Mouse (Mus musculus): Measurements from ENCODE around the gene Cmtm5. TPM values are rescaled to one million over a fixed set of nuclear protein-coding genes. Genes with fewer than 3 reads are reported as not detected.
A peak's percentile ranks its signal among the peaks of the same experiment; 100 is the strongest.
"Not testable (repeated sequence)": the region's sequence is repeated elsewhere in the genome, so short reads cannot be mapped to it uniquely, and the experiment has no call there.

The Cmtm5 gene
- total and polyA plus RNA-seq, 2 experiments: not detected

- DNase-seq (ENCODE audit: extremely low read depth, low read depth, low spot score): no peak
- TF ChIP-seq POLR2A (IDR thresholded peaks at IDR 0.05; ENCODE audit: extremely low read depth, insufficient read depth, low read length) (no peak), CTCF (IDR thresholded peaks at IDR 0.05; ENCODE audit: low read depth, low read length) (no peak)
- no peaks in the 10 kb centered on the region for H3K4me1 ChIP-seq (ENCODE audit: control insufficient read depth, insufficient read depth, low read length)
- 56% methylated on average over 15 of the region's 15 CpGs for WGBS
- H3K27me3 ChIP-seq (ENCODE audit: control insufficient read depth, insufficient read depth, low read length): no peaks in the 10 kb centered on the region
- H3K27ac ChIP-seq (replicated peaks; ENCODE audit: insufficient read depth, low read depth, low read length): no peak overlapping the region
- no peak overlapping the region for H3K9ac ChIP-seq (ENCODE audit: low read depth, low read length)
- no peaks in the 10 kb centered on the region for H3K36me3 ChIP-seq (ENCODE audit: control insufficient read depth, insufficient read depth, low read length)
- H3K79me2 ChIP-seq (ENCODE audit: control insufficient read depth, insufficient read depth, low read length): no peaks in the 10 kb centered on the region
- H3K4me3 ChIP-seq (ENCODE audit: insufficient read depth, low read depth, low read length): no peak overlapping the region
Observed at GRCm38 (mm10) chr14:54965044-54965443, 29.0 kb downstream of the Cmtm5 start.

- Histone ChIP-seq H3K36me3 (ENCODE audit: control insufficient read depth, insufficient read depth, low read length) (no peaks in the 10 kb centered on the region), H3K4me1 (ENCODE audit: control insufficient read depth, insufficient read depth, low read length) (no peaks in the 10 kb centered on the region), H3K9ac (ENCODE audit: low read depth, low read length) (no peak overlapping the region), H3K27ac (replicated peaks; ENCODE audit: insufficient read depth, low read depth, low read length) (no peak overlapping the region), H3K79me2 (ENCODE audit: control insufficient read depth, insufficient read depth, low read length) (no peaks in the 10 kb centered on the region), H3K4me3 (ENCODE audit: insufficient read depth, low read depth, low read length) (no peak overlapping the region), H3K27me3 (ENCODE audit: control insufficient read depth, insufficient read depth, low read length) (no peaks in the 10 kb centered on the region)
- 57% methylated on average over 6 of the region's 6 CpGs for WGBS
- TF ChIP-seq POLR2A (IDR thresholded peaks at IDR 0.05; ENCODE audit: extremely low read depth, insufficient read depth, low read length): no peak
- TF ChIP-seq CTCF (IDR thresholded peaks at IDR 0.05; ENCODE audit: low read depth, low read length): no peak
- DNase-seq (ENCODE audit: extremely low read depth, low read depth, low spot score): no peak
Observed at GRCm38 (mm10) chr14:54965631-54966030, 29.6 kb downstream of the Cmtm5 start.

GRCm38 (mm10) chr14:54966320-54966977 is 30.4 kb downstream of the Cmtm5 start, which contains the start of gene Myh6:
Gene Myh6 (minus strand): TSS chr14:54966927.
- no peaks in the 10 kb centered on the region for H3K4me1 ChIP-seq (ENCODE audit: control insufficient read depth, insufficient read depth, low read length)
- no peaks in the 10 kb centered on the region for H3K36me3 ChIP-seq (ENCODE audit: control insufficient read depth, insufficient read depth, low read length)
- H3K27me3 ChIP-seq (ENCODE audit: control insufficient read depth, insufficient read depth, low read length): no peaks in the 10 kb centered on the region
- H3K27ac ChIP-seq (replicated peaks; ENCODE audit: insufficient read depth, low read depth, low read length): no peak within 1 kb of the TSS
- no peak within 1 kb of the TSS for H3K9ac ChIP-seq (ENCODE audit: low read depth, low read length)
- no peak within 1 kb of the TSS for H3K4me3 ChIP-seq (ENCODE audit: insufficient read depth, low read depth, low read length)
- TF ChIP-seq POLR2A (IDR thresholded peaks at IDR 0.05; ENCODE audit: extremely low read depth, insufficient read depth, low read length): no peak
- TF ChIP-seq CTCF (IDR thresholded peaks at IDR 0.05; ENCODE audit: low read depth, low read length): no peak
- 71% methylated on average over 7 of the region's 7 CpGs for WGBS
- no peak for DNase-seq (ENCODE audit: extremely low read depth, low read depth, low spot score)
- no peaks in the 10 kb centered on the region for H3K79me2 ChIP-seq (ENCODE audit: control insufficient read depth, insufficient read depth, low read length)

GRCm38 (mm10) chr14:54967874-54968273 is 31.8 kb downstream of the Cmtm5 start:
- no peaks in the 10 kb centered on the region for H3K27me3 ChIP-seq (ENCODE audit: control insufficient read depth, insufficient read depth, low read length)
- no peaks in the 10 kb centered on the region for H3K4me1 ChIP-seq (ENCODE audit: control insufficient read depth, insufficient read depth, low read length)
- H3K36me3 ChIP-seq (ENCODE audit: control insufficient read depth, insufficient read depth, low read length): no peaks in the 10 kb centered on the region
- no peak overlapping the region for H3K4me3 ChIP-seq (ENCODE audit: insufficient read depth, low read depth, low read length)
- TF ChIP-seq POLR2A (IDR thresholded peaks at IDR 0.05; ENCODE audit: extremely low read depth, insufficient read depth, low read length) (no peak), CTCF (IDR thresholded peaks at IDR 0.05; ENCODE audit: low read depth, low read length) (no peak)
- H3K9ac ChIP-seq (ENCODE audit: low read depth, low read length): no peak overlapping the region
- WGBS: 91% methylated on average over 3 of the region's 3 CpGs
- no peaks in the 10 kb centered on the region for H3K79me2 ChIP-seq (ENCODE audit: control insufficient read depth, insufficient read depth, low read length)
- DNase-seq (ENCODE audit: extremely low read depth, low read depth, low spot score): no peak
- H3K27ac ChIP-seq (replicated peaks; ENCODE audit: insufficient read depth, low read depth, low read length): no peak overlapping the region

GRCm38 (mm10) chr14:54968344-54968743 is 32.3 kb downstream of the Cmtm5 start:
- H3K9ac ChIP-seq (ENCODE audit: low read depth, low read length): no peak overlapping the region
- TF ChIP-seq CTCF (IDR thresholded peaks at IDR 0.05; ENCODE audit: low read depth, low read length) (no peak), POLR2A (IDR thresholded peaks at IDR 0.05; ENCODE audit: extremely low read depth, insufficient read depth, low read length) (no peak)
- no peaks in the 10 kb centered on the region for H3K27me3 ChIP-seq (ENCODE audit: control insufficient read depth, insufficient read depth, low read length)
- H3K36me3 ChIP-seq (ENCODE audit: control insufficient read depth, insufficient read depth, low read length): no peaks in the 10 kb centered on the region
- H3K4me1 ChIP-seq (ENCODE audit: control insufficient read depth, insufficient read depth, low read length): no peaks in the 10 kb centered on the region
- H3K79me2 ChIP-seq (ENCODE audit: control insufficient read depth, insufficient read depth, low read length): no peaks in the 10 kb centered on the region
- peak; percentile 1 for DNase-seq (ENCODE audit: extremely low read depth, low read depth, low spot score)
- no peak overlapping the region for H3K4me3 ChIP-seq (ENCODE audit: insufficient read depth, low read depth, low read length)
- no peak overlapping the region for H3K27ac ChIP-seq (replicated peaks; ENCODE audit: insufficient read depth, low read depth, low read length)

- H3K9ac ChIP-seq (ENCODE audit: low read depth, low read length); H3K27ac ChIP-seq (replicated peaks; ENCODE audit: insufficient read depth, low read depth, low read length); DNase-seq (ENCODE audit: extremely low read depth, low read depth, low spot score); H3K4me3 ChIP-seq (ENCODE audit: insufficient read depth, low read depth, low read length); H3K79me2 ChIP-seq (ENCODE audit: control insufficient read depth, insufficient read depth, low read length); H3K36me3 ChIP-seq (ENCODE audit: control insufficient read depth, insufficient read depth, low read length); H3K4me1 ChIP-seq (ENCODE audit: control insufficient read depth, insufficient read depth, low read length); H3K27me3 ChIP-seq (ENCODE audit: control insufficient read depth, insufficient read depth, low read length): not testable (repeated sequence)
- WGBS: 93% methylated on average over 11 of the region's 11 CpGs
Observed at GRCm38 (mm10) chr14:54972786-54973185, 36.7 kb downstream of the Cmtm5 start.
